Mouse (Mus musculus) heart, embryonic 11.5 days (tissue): Measurements from ENCODE around the gene Abhd13. TPM values are rescaled to one million over a fixed set of nuclear protein-coding genes. Genes with fewer than 3 reads are reported as not detected.

Experiments
- ATAC-seq: fragments of 200-750 bp; cut with Nextera tagmentation; replicated peaks from 2 replicates; pipeline ENCODE4 v1.8.0; 2017; ENCODE audit warnings: moderate library complexity; ENCODE audit not compliant: insufficient number of reproducible peaks, low FRiP score, low TSS enrichment
- H3K27ac ChIP-seq: fragments of 300-500 bp; sonication (generic); 2 replicates; pipeline ENCODE4 v1.5.1; 2014; ENCODE audit warnings: mild to moderate bottlenecking, low read depth, low read length
- H3K27me3 ChIP-seq: fragments of 300-500 bp; sonication (generic); 2 replicates; pipeline ENCODE4 v1.6.1; 2014; ENCODE audit warnings: mild to moderate bottlenecking, low read length, mixed read lengths; ENCODE audit not compliant: control insufficient read depth, insufficient read depth
- H3K36me3 ChIP-seq: fragments of 300-500 bp; sonication (generic); 2 replicates; pipeline ENCODE4 v1.6.1; 2014; ENCODE audit warnings: mild to moderate bottlenecking, low read length, moderate library complexity, mixed read lengths; ENCODE audit not compliant: control insufficient read depth, insufficient read depth
- H3K4me1 ChIP-seq: fragments of 300-500 bp; sonication (generic); 2 replicates; pipeline ENCODE4 v1.6.1; 2014; ENCODE audit warnings: low read length; ENCODE audit not compliant: control insufficient read depth, insufficient read depth
- H3K4me2 ChIP-seq: fragments of 300-500 bp; sonication (generic); 2 replicates; pipeline ENCODE4 v1.6.1; 2014; ENCODE audit warnings: mild to moderate bottlenecking, moderate library complexity
- H3K4me3 ChIP-seq: fragments of 300-500 bp; sonication (generic); 2 replicates; pipeline ENCODE4 v1.5.1; 2014; ENCODE audit warnings: low read depth, low read length
- H3K9ac ChIP-seq: fragments of 300-500 bp; sonication (generic); 2 replicates; pipeline ENCODE4 v1.6.1; 2014; ENCODE audit warnings: mild to moderate bottlenecking, low read depth, low read length, moderate library complexity
- H3K9me3 ChIP-seq: fragments of 300-500 bp; sonication (generic); replicated peaks from 2 replicates; pipeline ENCODE4 v1.6.1; 2016; ENCODE audit warnings: low read length; ENCODE audit not compliant: control insufficient read depth
- WGBS: fragments of 180-500 bp; shearing (Covaris S2); extraction: QIAGEN DNeasy Blood & Tissue Kit; methylation state at CpG from one replicate; pipeline ENCODE4 v1.1.7; 2014; ENCODE audit not compliant: insufficient replicate concordance; 5-methylcytosine and 5-hydroxymethylcytosine counted together
- polyA plus RNA-seq: library from polyadenylated mRNA; unstranded; fragments of >200 nt; fragmentation: Nextera tagmentation; extraction: Ambion mirVana; gene quantifications from 2 replicates; pipeline ENCODE4 v1.2.1, GENCODE M21; 2014

Abhd13 gene
- polyA plus RNA-seq: 13.9 and 17.2 TPM in 2 replicates

GRCm38 (mm10) chr8:9977573-9978314 lies at the start of gene Abhd13, which contains the start of gene Lig4:
Gene Abhd13, plus strand, starts transcription at chr8:9977707.
Gene Lig4, minus strand, starts transcription at chr8:9977686.
- Histone ChIP-seq H3K27ac (peak within 1 kb of the TSS; percentile 83), H3K9ac (peak within 1 kb of the TSS; percentile 96), H3K4me2 (peak within 1 kb of the TSS; percentile 92), H3K4me1 (peaks cover 22% of the 10 kb centered on the region), H3K9me3 (no peaks in the 10 kb centered on the region), H3K27me3 (no peaks in the 10 kb centered on the region), H3K36me3 (peaks cover under 1% of the 10 kb centered on the region), H3K4me3 (peak within 1 kb of the TSS; percentile 82)
- WGBS: under 1% methylated on average over 65 of the region's 68 CpGs
- ATAC-seq: peak; percentile 78

- H3K4me1 ChIP-seq: no peaks in the 10 kb centered on the region
- no peak overlapping the region for H3K4me2 ChIP-seq
- H3K27ac ChIP-seq: no peak overlapping the region
- H3K36me3 ChIP-seq: no peaks in the 10 kb centered on the region
- H3K9me3 ChIP-seq: no peaks in the 10 kb centered on the region
- H3K27me3 ChIP-seq: no peaks in the 10 kb centered on the region
- no peak overlapping the region for H3K9ac ChIP-seq
- 74% methylated on average over 14 of the region's 14 CpGs for WGBS
- ATAC-seq: no peak
- no peak overlapping the region for H3K4me3 ChIP-seq
These were observed 47.6 kb upstream of the Abhd13 start for GRCm38 (mm10) chr8:9929746-9930445.

GRCm38 (mm10) chr8:9932711-9933110 lies 44.8 kb upstream of the Abhd13 start:
- no peaks in the 10 kb centered on the region for H3K27me3 ChIP-seq
- H3K9me3 ChIP-seq: no peaks in the 10 kb centered on the region
- H3K27ac ChIP-seq: no peak overlapping the region
- H3K4me1 ChIP-seq: no peaks in the 10 kb centered on the region
- H3K4me2 ChIP-seq: no peak overlapping the region
- no peaks in the 10 kb centered on the region for H3K36me3 ChIP-seq
- H3K4me3 ChIP-seq: no peak overlapping the region
- ATAC-seq: no peak
- H3K9ac ChIP-seq: no peak overlapping the region

GRCm38 (mm10) chr8:9934891-9935565 lies 42.5 kb upstream of the Abhd13 start:
- no peak for ATAC-seq
- no peak overlapping the region for H3K9ac ChIP-seq

GRCm38 (mm10) chr8:9935574-9935973 lies 41.9 kb upstream of the Abhd13 start:
- Histone ChIP-seq H3K27ac (no peak overlapping the region), H3K36me3 (no peaks in the 10 kb centered on the region), H3K9me3 (no peaks in the 10 kb centered on the region), H3K4me1 (no peaks in the 10 kb centered on the region), H3K4me2 (no peak overlapping the region), H3K9ac (no peak overlapping the region), H3K4me3 (no peak overlapping the region), H3K27me3 (no peaks in the 10 kb centered on the region)
- WGBS: 59% methylated on average over 7 of the region's 7 CpGs
- ATAC-seq: no peak

More at GRCm38 (mm10) chr8:9934891-9935565, 42.5 kb upstream of the Abhd13 start:
- Histone ChIP-seq H3K36me3 (no peaks in the 10 kb centered on the region), H3K27me3 (no peaks in the 10 kb centered on the region), H3K4me3 (no peak overlapping the region), H3K4me2 (no peak overlapping the region), H3K27ac (no peak overlapping the region), H3K9me3 (no peaks in the 10 kb centered on the region), H3K4me1 (no peaks in the 10 kb centered on the region)
- 34% methylated on average over 10 of the region's 10 CpGs for WGBS

GRCm38 (mm10) chr8:9949134-9949890 lies 28.2 kb upstream of the Abhd13 start:
- Histone ChIP-seq H3K9me3 (no peaks in the 10 kb centered on the region), H3K9ac (no peak overlapping the region), H3K4me1 (no peaks in the 10 kb centered on the region), H3K4me3 (no peak overlapping the region), H3K27ac (no peak overlapping the region), H3K27me3 (no peaks in the 10 kb centered on the region), H3K4me2 (no peak overlapping the region), H3K36me3 (no peaks in the 10 kb centered on the region)
- 56% methylated on average over 10 of the region's 10 CpGs for WGBS
- no peak for ATAC-seq

GRCm38 (mm10) chr8:9958338-9958737 lies 19.2 kb upstream of the Abhd13 start:
- no peaks in the 10 kb centered on the region for H3K27me3 ChIP-seq
- no peak overlapping the region for H3K4me2 ChIP-seq
- no peaks in the 10 kb centered on the region for H3K9me3 ChIP-seq
- ATAC-seq: no peak
- 67% methylated on average over 4 of the region's 4 CpGs for WGBS
- no peak overlapping the region for H3K9ac ChIP-seq
- no peaks in the 10 kb centered on the region for H3K4me1 ChIP-seq
- no peaks in the 10 kb centered on the region for H3K36me3 ChIP-seq
- H3K27ac ChIP-seq: no peak overlapping the region
- no peak overlapping the region for H3K4me3 ChIP-seq

GRCm38 (mm10) chr8:9959919-9960318 lies 17.6 kb upstream of the Abhd13 start:
- Histone ChIP-seq H3K27me3 (no peaks in the 10 kb centered on the region), H3K4me2 (no peak overlapping the region), H3K27ac (no peak overlapping the region), H3K4me1 (no peaks in the 10 kb centered on the region), H3K4me3 (no peak overlapping the region), H3K9me3 (no peaks in the 10 kb centered on the region), H3K9ac (no peak overlapping the region), H3K36me3 (no peaks in the 10 kb centered on the region)
- WGBS: 79% methylated on average over 2 of the region's 2 CpGs
- no peak for ATAC-seq
